In genomic region chr12:84163133-84163532, GRCm38 (mm10) we compare ENCODE assay signal across 9 mouse cellular contexts. TPM values are rescaled to one million over a fixed set of nuclear protein-coding genes. Genes with fewer than 3 reads are reported as not detected.
DNase-seq lines count a peak whose midpoint lies in the region; ATAC-seq and TF ChIP-seq lines count a peak whose summit lies in the region.
"Had no signal": no experiment of that assay in that cellular context is flagged by ENCODE, and none has a peak within 500 bp of the region (broad histone marks: within the 10 kb centered on the region; RNA-seq: fewer than 3 reads in every experiment).

No protein-coding gene starts in this region.

- no peaks in the 10 kb centered on the region for H3K9me3 ChIP-seq in intestine, postnatal 0 days (ENCODE audit: control insufficient read depth)
- no peaks in the 10 kb centered on the region for H3K9me3 ChIP-seq in forebrain, embryonic 14.5 days (replicated peaks; ENCODE audit: control insufficient read depth, low read length)

- DNase-seq in adrenal gland, adult (ENCODE audit: inconsistent age in 2 of 2, low spot score in 1 of 2) = peak; percentile 42 to 73
- no peak for DNase-seq in adrenal gland, postnatal 25 days
- DNase-seq in layer of hippocampus, adult 2 months (ENCODE audit: low spot score in 2 of 2) = no peak
- no peak for DNase-seq in layer of hippocampus, postnatal 14 days (ENCODE audit: low spot score in 2 of 2)
- no peak for DNase-seq in forebrain, embryonic 14.5 days (ENCODE audit: low spot score)
- DNase-seq in Muller cell, postnatal 12 days (ENCODE audit: inconsistent ontology term) = no peak

- H3K4me3 ChIP-seq in layer of hippocampus, adult 2 months = no peak overlapping the region
- no peak overlapping the region for H3K4me3 ChIP-seq in intestine, postnatal 0 days (ENCODE audit: low read depth, low read length)
- no peak overlapping the region for H3K4me3 ChIP-seq in forebrain, embryonic 14.5 days (ENCODE audit: low read depth, low read length)
- H3K4me3 ChIP-seq: myocyte had no signal

- H3K27ac ChIP-seq in layer of hippocampus, adult 2 months = no peak overlapping the region
- H3K27ac ChIP-seq in intestine, postnatal 0 days (ENCODE audit: low read depth, low read length) = no peak overlapping the region; the same call in 1 of the 2 replicates
- no peak overlapping the region for H3K27ac ChIP-seq in forebrain, embryonic 14.5 days (ENCODE audit: low read depth, low read length)

- H3K4me2 ChIP-seq in intestine, postnatal 0 days (replicated peaks; ENCODE audit: low read depth) = no peak overlapping the region
- H3K4me2 ChIP-seq in forebrain, embryonic 14.5 days (ENCODE audit: low read length) = no peak overlapping the region

- 71% methylated on average over 9 of the region's 9 CpGs for WGBS in intestine, postnatal 0 days
- 89% methylated on average over 9 of the region's 9 CpGs for WGBS in forebrain, embryonic 14.5 days

- peaks cover 59% of the 10 kb centered on the region for H3K36me3 ChIP-seq in intestine, postnatal 0 days (ENCODE audit: control insufficient read depth, insufficient read depth)
- peaks cover 28% of the 10 kb centered on the region for H3K36me3 ChIP-seq in forebrain, embryonic 14.5 days (ENCODE audit: control insufficient read depth, insufficient read depth, low read length)

- H3K9ac ChIP-seq in intestine, postnatal 0 days (ENCODE audit: low read depth, low read length) = no peak overlapping the region
- H3K9ac ChIP-seq in forebrain, embryonic 14.5 days (ENCODE audit: low read length) = no peak overlapping the region

- no peaks in the 10 kb centered on the region for H3K27me3 ChIP-seq in intestine, postnatal 0 days (replicated peaks; ENCODE audit: control insufficient read depth, insufficient read depth, low read length)
- no peaks in the 10 kb centered on the region for H3K27me3 ChIP-seq in forebrain, embryonic 14.5 days (replicated peaks; ENCODE audit: control insufficient read depth, insufficient read depth, low read length)

- TF ChIP-seq CTCF in layer of hippocampus, adult 2 months (conservative IDR thresholded peaks at IDR 0.05) = peak; percentile 80
- TF ChIP-seq CTCF in intestine, postnatal 0 days (IDR thresholded peaks at IDR 0.05; ENCODE audit: low read depth) = peak; percentile 86

- ATAC-seq in intestine, postnatal 0 days = peak; percentile 35; the same call in 1 of the 2 replicates
- peak; percentile 67 for ATAC-seq in neutrophil, adult 5-6 weeks (ENCODE audit: extremely low read depth, insufficient number of reproducible peaks, low FRiP score, poor library complexity, severe bottlenecking)
- no peak for ATAC-seq in forebrain, embryonic 14.5 days

- 0 out of 2 replicates have a peak, but pooled peaks cover 5% of the 10 kb centered on the region for H3K4me1 ChIP-seq in intestine, postnatal 0 days (replicated peaks; ENCODE audit: control insufficient read depth, insufficient read depth, low read length)
- no peaks in the 10 kb centered on the region for H3K4me1 ChIP-seq in forebrain, embryonic 14.5 days (ENCODE audit: control insufficient read depth, insufficient read depth, low read length)

RNA-seq across cellular contexts. Expression of gene Pnma1, which starts 14.8 kb away (rescaled TPM):
- total RNA-seq in adrenal gland, postnatal 25 days (2021) = 0.64 TPM in 1 of 2 replicates, not detected in the other
- total RNA-seq in layer of hippocampus, adult 2 months (2021) = 1 to 10 TPM; 2.8 to 3.8 TPM
- total RNA-seq in layer of hippocampus, postnatal 14 days (2021) = 1 to 10 TPM; 3.3 to 4.5 TPM
- polyA plus RNA-seq in intestine, postnatal 0 days (2015; fragmentation: Nextera tagmentation; extraction: Ambion mirVana) = 0.30 and 0.43 TPM in 2 replicates
- total RNA-seq in neutrophil, adult 5-6 weeks (2017) = 6.6 and 8.0 TPM in 2 replicates
- 4.1 and 6.0 TPM in 2 replicates for polyA plus RNA-seq in forebrain, embryonic 14.5 days (2014; fragmentation: Nextera tagmentation; extraction: Ambion mirVana)

RNA-seq across cellular contexts. Expression of gene Dnal1, which starts 49.0 kb away (rescaled TPM):
- total RNA-seq in adrenal gland, postnatal 25 days (2021) = 11.9 and 20.7 TPM in 2 replicates
- total RNA-seq in layer of hippocampus, adult 2 months (2021) = 100 to 1,000 TPM in 1 of 2 experiments, 10 to 100 TPM in 1; 99.1 to 101 TPM
- 100 to 1,000 TPM in 1 of 2 experiments, 10 to 100 TPM in 1; 94.3 to 102 TPM for total RNA-seq in layer of hippocampus, postnatal 14 days (2021)
- 1.0 and 1.3 TPM in 2 replicates for polyA plus RNA-seq in intestine, postnatal 0 days (2015; fragmentation: Nextera tagmentation; extraction: Ambion mirVana)
- total RNA-seq in neutrophil, adult 5-6 weeks (2017) = 0.12 and 0.25 TPM in 2 replicates
- 6.6 and 8.9 TPM in 2 replicates for polyA plus RNA-seq in forebrain, embryonic 14.5 days (2014; fragmentation: Nextera tagmentation; extraction: Ambion mirVana)

RNA-seq across cellular contexts. Expression of gene Elmsan1, which starts 55.5 kb away (rescaled TPM):
- total RNA-seq in adrenal gland, postnatal 25 days (2021) = 22.3 and 32.8 TPM in 2 replicates
- 10 to 100 TPM; 24.6 to 27.2 TPM for total RNA-seq in layer of hippocampus, adult 2 months (2021)
- 10 to 100 TPM; 17.0 to 18.1 TPM for total RNA-seq in layer of hippocampus, postnatal 14 days (2021)
- polyA plus RNA-seq in intestine, postnatal 0 days (2015; fragmentation: Nextera tagmentation; extraction: Ambion mirVana) = 4.4 and 4.9 TPM in 2 replicates
- 79.1 and 84.4 TPM in 2 replicates for total RNA-seq in neutrophil, adult 5-6 weeks (2017)
- polyA plus RNA-seq in forebrain, embryonic 14.5 days (2014; fragmentation: Nextera tagmentation; extraction: Ambion mirVana) = 3.2 and 3.4 TPM in 2 replicates

Comparison
In these comparisons a context has a peak if more than half of its experiments do, and no peak if none do; other contexts are left out.
1. DNase-seq: peak in adrenal gland, adult (2 of 2); none in adrenal gland, postnatal 25 days (single experiment), layer of hippocampus, adult 2 months (0 of 2), layer of hippocampus, postnatal 14 days (0 of 2), forebrain, embryonic 14.5 days (single experiment) and Muller cell, postnatal 12 days (single experiment).
2. RNA of gene Dnal1, which starts 49.0 kb away (total RNA-seq): 94.3 to 102 TPM in layer of hippocampus, postnatal 14 days, 99.1 to 101 TPM in layer of hippocampus, adult 2 months and 11.9 to 20.7 TPM in adrenal gland, postnatal 25 days; 0.12 to 0.25 TPM in neutrophil, adult 5-6 weeks; every median in the first group is over 10 times any median in the second.